Mouse (Mus musculus) leukemia stem cell, adult 10-12 weeks (primary cell): ENCODE measurements around the gene Gm11985. TPM values are rescaled to one million over a fixed set of nuclear protein-coding genes. Genes with fewer than 3 reads are reported as not detected.

Experiments
- polyA plus RNA-seq: library from polyadenylated mRNA; stranded (reverse); fragments of >175 nt; gene quantifications from 2 replicates; pipeline ENCODE4 v1.2.3, GENCODE M21; 2012; ENCODE audit warnings: low replicate concordance

Gm11985 gene
- polyA plus RNA-seq, result not detected in 2 replicates

DNA sequence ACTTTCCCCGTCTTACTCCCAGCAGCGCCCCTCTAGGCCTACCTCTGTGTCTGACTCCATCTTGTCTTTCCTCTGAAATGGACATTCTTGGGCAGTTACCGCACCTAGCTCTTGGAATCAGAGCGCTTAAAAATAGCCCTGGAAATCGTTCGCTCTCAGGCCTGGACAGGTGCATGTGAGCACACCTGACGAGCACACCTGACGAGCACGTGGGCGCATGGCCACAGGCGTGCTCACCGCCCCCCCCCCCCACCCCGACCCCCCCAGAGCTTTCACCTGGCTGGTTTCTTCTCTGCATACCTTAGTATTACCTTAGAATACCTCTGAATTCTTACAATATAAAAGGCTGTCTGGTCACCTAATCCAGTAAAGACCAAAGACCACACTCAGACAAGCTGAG lies at the start of gene Gm11985:
Gene Gm11985, minus strand, starts transcription at position 101 of the 400 bp plus-strand sequence.

DNA sequence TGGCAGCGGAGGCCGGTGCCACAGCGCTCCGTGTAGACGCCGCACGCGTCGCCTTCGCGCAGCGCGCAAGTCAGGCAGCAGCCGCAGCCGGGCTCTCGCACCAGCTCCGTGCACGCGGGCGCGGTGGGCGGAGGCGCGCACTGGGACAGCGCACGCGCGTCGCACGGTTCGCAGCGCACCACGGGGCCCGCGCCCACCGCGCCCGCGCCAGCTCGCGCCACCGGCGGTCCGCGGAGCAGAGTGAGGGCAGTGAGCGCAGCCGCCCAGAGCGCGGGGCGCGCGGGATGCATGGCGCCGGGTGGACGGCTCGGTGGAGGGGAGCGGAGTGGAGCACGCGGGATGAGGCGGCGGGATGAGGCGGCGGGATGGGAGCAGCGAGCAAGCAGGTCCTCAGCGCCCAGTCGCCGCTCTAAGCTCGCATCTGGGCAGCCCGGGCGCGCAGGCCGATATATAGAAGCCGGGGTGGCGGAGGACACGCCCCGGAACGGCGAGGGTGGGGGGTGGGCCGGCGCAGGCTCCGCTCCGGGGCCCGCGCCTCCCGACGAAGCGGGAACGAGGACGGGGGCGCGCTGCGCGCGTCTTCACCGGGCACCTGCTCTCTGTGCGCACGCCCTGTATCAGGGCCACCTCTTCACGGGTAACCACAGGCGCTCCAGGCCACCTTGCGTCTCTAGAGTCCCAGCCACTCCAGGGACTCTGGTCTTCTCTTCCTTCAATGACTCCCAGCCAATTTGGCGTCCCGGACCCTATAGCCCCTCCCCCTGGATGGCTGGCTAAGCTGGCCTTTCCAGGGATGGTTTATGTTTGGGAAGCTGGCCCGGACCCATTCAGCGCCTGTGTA lies 25.4 kb upstream of the Gm11985 start, which contains the start of gene Igfbp3:
Gene Igfbp3, minus strand, starts transcription at position 423 of the 841 bp plus-strand sequence.

DNA sequence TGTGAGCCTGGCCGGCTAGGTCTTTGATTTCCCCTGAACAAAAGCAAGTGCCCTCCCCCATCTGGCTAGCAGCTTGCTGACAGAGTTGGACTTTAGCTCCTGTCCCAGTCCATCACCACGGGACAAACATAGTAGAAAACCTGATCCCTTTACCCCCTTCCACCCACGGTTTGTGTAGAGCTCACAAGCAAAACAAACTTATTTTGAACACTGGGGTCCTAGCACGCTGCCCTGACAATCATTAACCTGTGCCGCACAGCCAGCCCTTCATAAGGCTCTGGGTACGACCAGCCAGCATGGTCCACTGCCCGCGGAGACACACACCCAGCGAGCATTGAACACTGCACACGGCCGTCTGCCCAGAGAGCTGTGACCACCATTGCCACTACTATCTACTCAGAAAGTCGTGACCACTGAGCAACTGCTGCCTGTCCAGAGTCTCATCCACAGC lies 9.1 kb upstream of the Gm11985 start, which contains the start of gene Igfbp1:
Gene Igfbp1, plus strand, starts transcription at position 292 of the 451 bp plus-strand sequence.

Other genes starting within 250 kb of the Gm11985 start
- gene Adcy1, start 125.1 kb downstream of the Gm11985 start, polyA plus RNA-seq, result 0.13 TPM in 1 of 2 replicates, not detected in the other
- not detected in 2 replicates for gene Igfbp1, start 9.2 kb upstream of the Gm11985 start, polyA plus RNA-seq
- 3.6 and 8.9 TPM in 2 replicates for gene Igfbp3, start 25.4 kb upstream of the Gm11985 start, polyA plus RNA-seq